Mouse (Mus musculus) right cerebral cortex, postnatal 25 days (tissue): ENCODE results near the gene Glrb.

Source experiments
- DNase-seq: peaks from one replicate; pipeline ENCODE4 v3.0.0; 2022

Glrb gene

GRCm38 (mm10) chr3:80818619-80819018 is 94.8 kb downstream of the Glrb start:
- DNase-seq, result no peak

DNA sequence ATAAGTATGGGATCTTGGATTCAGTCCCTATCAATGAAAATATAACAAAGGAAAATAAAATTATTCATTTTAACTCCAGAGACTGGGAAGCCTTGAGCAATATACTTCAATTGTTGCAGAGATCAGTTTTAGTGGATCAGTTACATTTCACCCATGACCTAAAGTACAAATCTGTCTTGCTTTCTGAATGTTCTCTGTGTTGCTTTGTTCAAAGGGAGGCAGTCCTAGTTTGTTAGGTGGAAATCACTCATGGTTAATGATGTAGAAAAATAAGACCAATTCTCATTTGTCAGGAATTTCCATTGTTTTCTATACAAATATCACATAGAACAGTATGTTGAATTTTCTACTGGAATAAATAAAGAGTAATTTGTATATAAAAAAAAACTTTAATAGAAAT is 99.7 kb downstream of the Glrb start:
- no peak for DNase-seq

- DNase-seq, result no peak
Measured at GRCm38 (mm10) chr3:80812237-80812636, 101.2 kb downstream of the Glrb start.

GRCm38 (mm10) chr3:80805327-80805726 is 108.1 kb downstream of the Glrb start:
- DNase-seq, result no peak

GRCm38 (mm10) chr3:80803811-80804210 is 109.6 kb downstream of the Glrb start:
- DNase-seq, result no peak

GRCm38 (mm10) chr3:80803211-80803610 is 110.2 kb downstream of the Glrb start:
- DNase-seq, result no peak

- peak; percentile 88 for DNase-seq
Measured at GRCm38 (mm10) chr3:80802596-80803081, 110.8 kb downstream of the Glrb start, which contains the start of gene Gria2. TSS of gene Gria2 (minus strand) at chr3:80802835.

DNA sequence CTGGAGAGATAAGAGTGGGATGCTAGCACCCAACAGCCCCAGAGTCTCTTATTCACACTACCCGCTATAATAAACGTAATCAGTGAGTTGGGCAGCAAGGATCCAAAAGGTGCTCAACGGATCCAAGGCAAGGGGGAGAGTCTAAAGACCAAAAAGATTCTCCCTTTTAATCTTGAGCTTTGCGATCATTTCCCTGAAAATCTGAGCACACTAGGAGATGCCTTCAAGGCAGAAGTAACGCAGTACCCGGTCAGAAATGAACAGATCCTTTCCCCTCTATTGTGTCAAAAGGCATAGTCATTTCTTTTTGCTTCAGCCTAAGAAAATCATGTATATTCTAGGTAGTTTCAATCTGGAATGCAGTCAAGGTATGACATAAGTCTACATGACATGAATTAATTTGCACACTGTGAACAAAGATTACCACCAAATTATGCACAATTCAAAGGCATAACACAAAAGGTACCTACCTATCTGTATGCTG is 111.6 kb downstream of the Glrb start:
- DNase-seq, result no peak

GRCm38 (mm10) chr3:80800995-80801826 is 112.2 kb downstream of the Glrb start:
- DNase-seq, result peak; percentile 77

- DNase-seq, result peak; percentile 59
Measured at GRCm38 (mm10) chr3:80800299-80800994, 113.0 kb downstream of the Glrb start.

GRCm38 (mm10) chr3:80797935-80798334 is 115.5 kb downstream of the Glrb start:
- no peak for DNase-seq

DNA sequence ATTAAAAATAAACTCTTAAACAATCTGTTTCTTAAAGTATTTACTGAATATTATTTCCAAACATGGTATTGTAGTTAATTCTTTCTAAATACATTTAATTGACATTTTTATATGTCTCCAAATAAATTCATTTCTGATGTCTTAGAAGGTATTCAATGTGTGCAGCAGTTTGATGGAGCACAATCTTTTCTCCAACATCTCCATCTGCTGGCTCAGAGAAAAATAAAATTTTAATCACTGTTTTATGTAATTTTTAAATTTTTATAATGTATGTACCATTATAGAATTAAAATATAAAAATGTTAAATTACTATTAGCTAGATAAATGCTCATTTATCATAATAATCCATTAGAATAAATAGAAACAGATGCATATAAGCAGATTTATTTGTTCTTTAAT is 116.7 kb downstream of the Glrb start:
- no peak for DNase-seq

DNA sequence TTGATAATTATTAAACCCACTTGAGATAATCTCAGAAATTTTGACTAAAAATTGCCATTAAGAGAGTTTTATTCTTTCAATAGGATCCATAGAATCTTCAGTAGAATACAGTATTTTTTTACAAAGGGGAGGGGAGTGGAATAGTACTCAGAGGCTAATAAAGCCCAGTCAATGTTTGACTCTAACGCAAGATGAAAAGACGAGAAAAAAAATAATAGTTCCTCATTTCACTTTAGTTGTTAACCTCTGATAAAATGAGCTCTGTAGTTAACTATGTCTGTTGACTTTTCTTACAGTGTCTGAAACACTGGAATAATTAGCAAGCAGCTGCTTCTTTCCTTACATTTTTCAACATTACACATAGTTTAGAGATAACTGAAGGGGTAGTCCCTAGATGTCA is 118.2 kb downstream of the Glrb start:
- DNase-seq, result no peak
